Mouse (Mus musculus): ENCODE data around the gene Slc29a1. TPM values are rescaled to one million over a fixed set of nuclear protein-coding genes. Genes with fewer than 3 reads are reported as not detected.
A peak's percentile ranks its signal among the peaks of the same experiment; 100 is the strongest.

Gene Slc29a1
- polyA plus RNA-seq, 1 experiment from 2014 or later, result 90.0 TPM

DNA sequence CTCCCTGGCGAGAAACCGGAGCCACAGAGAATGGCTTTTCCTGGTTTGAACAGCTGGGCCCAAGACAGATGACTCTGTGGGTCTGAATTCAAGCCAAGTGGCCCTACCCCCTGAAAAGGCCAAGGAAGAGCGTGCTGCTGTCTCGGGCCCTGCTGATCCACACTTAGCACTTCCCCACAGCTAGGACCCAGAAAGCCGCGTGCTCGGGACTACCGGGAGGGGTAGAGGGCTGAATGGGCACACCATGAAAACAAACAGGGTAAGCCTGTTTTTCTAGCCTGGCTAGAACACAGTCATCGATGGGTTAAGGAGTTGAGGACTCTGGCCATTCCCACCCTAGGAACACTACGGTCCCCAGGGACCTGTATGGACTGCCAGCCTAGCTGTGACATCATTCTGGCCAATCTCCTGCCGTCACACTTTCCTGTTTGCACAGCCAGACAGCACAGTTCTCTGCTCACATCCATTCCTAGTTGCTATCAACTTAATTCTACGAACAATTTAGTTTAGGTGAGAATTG is 18.4 kb downstream of the Slc29a1 start:
- Histone ChIP-seq H3K27me3 (ENCODE audit: control insufficient read depth, insufficient read depth, low read length) (no peaks in the 10 kb centered on the region), H3K9me3 (replicated peaks; ENCODE audit: control insufficient read depth, low read length) (no peaks in the 10 kb centered on the region), H3K4me3 (replicated peaks; ENCODE audit: low read length) (no peak overlapping the region), H3K4me1 (ENCODE audit: control insufficient read depth, insufficient read depth, low read length) (peaks cover 27% of the 10 kb centered on the region), H3K36me3 (ENCODE audit: control insufficient read depth, insufficient read depth, low read length) (no peaks in the 10 kb centered on the region), H3K27ac (ENCODE audit: low read length) (peak overlapping the region; percentile 74), H3K4me2 (ENCODE audit: low read depth, low read length) (peak overlapping the region; percentile 25), H3K9ac (ENCODE audit: low read length) (peak overlapping the region; percentile 32; the same call in 1 of the 2 replicates)
- 24% methylated on average over 12 of the region's 12 CpGs for WGBS
- peak; percentile 26; the same call in 1 of the 2 replicates for ATAC-seq (ENCODE audit: insufficient read depth, low FRiP score)

DNA sequence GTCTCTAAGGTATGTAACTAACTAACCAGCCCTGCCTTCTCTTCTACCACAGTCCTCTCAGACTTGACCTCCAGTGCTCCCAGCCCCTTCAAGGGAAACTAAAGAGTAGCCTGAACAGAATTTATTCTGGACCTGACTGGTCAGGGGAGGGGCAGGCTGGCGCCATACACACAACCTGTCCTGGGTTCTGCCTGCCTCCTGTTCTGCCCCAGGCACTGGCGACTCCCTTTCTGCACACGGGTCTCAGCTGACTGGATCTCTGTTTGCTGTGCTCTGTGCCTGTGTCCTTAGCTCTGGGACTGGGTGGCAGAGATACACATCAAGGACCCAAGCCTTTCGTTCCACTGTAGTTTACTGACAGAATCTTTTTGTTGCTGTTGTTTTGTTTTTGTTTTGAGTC is 19.9 kb downstream of the Slc29a1 start:
- WGBS, result 70% methylated on average over 4 of the region's 4 CpGs
- H3K4me3 ChIP-seq (replicated peaks; ENCODE audit: low read length), result no peak overlapping the region
- H3K9ac ChIP-seq (ENCODE audit: low read length), result no peak overlapping the region
- 0 out of 2 replicates have a peak overlapping the region, but pooled peaks have one; percentile 32 for H3K27ac ChIP-seq (ENCODE audit: low read length)
- H3K9me3 ChIP-seq (replicated peaks; ENCODE audit: control insufficient read depth, low read length), result no peaks in the 10 kb centered on the region
- H3K4me2 ChIP-seq (ENCODE audit: low read depth, low read length), result no peak overlapping the region
- peaks cover 19% of the 10 kb centered on the region for H3K4me1 ChIP-seq (ENCODE audit: control insufficient read depth, insufficient read depth, low read length)
- ATAC-seq (ENCODE audit: insufficient read depth, low FRiP score), result no peak
- no peaks in the 10 kb centered on the region for H3K27me3 ChIP-seq (ENCODE audit: control insufficient read depth, insufficient read depth, low read length)
- H3K36me3 ChIP-seq (ENCODE audit: control insufficient read depth, insufficient read depth, low read length), result no peaks in the 10 kb centered on the region

DNA sequence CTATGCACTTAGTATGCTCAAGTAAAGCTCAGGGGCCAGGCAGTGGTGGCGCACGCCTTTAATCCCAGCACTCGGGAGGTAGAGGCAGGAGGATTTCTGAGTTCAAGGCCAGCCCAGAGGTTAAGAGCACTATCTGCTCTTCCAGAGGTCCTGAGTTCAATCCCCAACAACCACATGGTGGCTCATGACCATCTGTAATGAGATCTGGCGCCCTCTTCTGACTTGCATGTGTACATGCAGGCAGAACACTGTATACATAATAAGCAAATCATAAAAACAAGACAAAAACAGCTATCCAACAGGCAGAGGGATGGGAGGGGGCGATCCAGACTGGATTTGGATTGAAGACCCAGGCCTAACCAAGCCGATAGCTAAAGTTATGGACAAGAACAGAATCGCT is 20.6 kb downstream of the Slc29a1 start:
- ATAC-seq (ENCODE audit: insufficient read depth, low FRiP score), result no peak
- Histone ChIP-seq H3K36me3 (ENCODE audit: control insufficient read depth, insufficient read depth, low read length) (no peaks in the 10 kb centered on the region), H3K9me3 (replicated peaks; ENCODE audit: control insufficient read depth, low read length) (no peaks in the 10 kb centered on the region), H3K4me2 (ENCODE audit: low read depth, low read length) (no peak overlapping the region), H3K4me3 (replicated peaks; ENCODE audit: low read length) (no peak overlapping the region), H3K9ac (ENCODE audit: low read length) (no peak overlapping the region), H3K27me3 (ENCODE audit: control insufficient read depth, insufficient read depth, low read length) (no peaks in the 10 kb centered on the region), H3K4me1 (ENCODE audit: control insufficient read depth, insufficient read depth, low read length) (peaks cover 18% of the 10 kb centered on the region), H3K27ac (ENCODE audit: low read length) (peak overlapping the region; percentile 89)
- 74% methylated on average over 7 of the region's 7 CpGs for WGBS

DNA sequence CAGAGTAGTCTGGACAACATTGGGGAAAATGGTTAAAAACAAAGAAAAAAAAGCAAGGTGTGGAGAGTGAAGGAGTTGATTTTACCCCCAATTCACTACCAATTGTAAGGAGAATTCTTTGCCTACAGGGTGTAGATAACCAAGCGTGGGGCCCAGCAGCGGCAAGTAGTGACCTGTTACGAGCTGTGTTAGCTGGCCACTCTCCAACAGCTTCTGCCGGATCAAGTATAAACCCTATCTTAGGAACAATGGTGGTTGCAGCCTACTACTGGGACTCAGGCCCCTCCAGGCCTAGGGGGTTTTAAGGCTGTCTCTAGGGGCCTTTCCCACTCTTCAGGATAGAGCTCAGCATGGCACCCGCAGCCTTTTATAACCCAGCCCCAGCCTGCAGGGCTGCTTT is 21.2 kb downstream of the Slc29a1 start:
- H3K9ac ChIP-seq (ENCODE audit: low read length), result no peak overlapping the region
- WGBS, result 41% methylated on average over 5 of the region's 5 CpGs
- peak overlapping the region; percentile 18; the same call in 1 of the 2 replicates for H3K4me2 ChIP-seq (ENCODE audit: low read depth, low read length)
- H3K27me3 ChIP-seq (ENCODE audit: control insufficient read depth, insufficient read depth, low read length), result no peaks in the 10 kb centered on the region
- ATAC-seq (ENCODE audit: insufficient read depth, low FRiP score), result no peak
- H3K9me3 ChIP-seq (replicated peaks; ENCODE audit: control insufficient read depth, low read length), result no peaks in the 10 kb centered on the region
- peak overlapping the region; percentile 89 for H3K27ac ChIP-seq (ENCODE audit: low read length)
- H3K4me3 ChIP-seq (replicated peaks; ENCODE audit: low read length), result no peak overlapping the region
- H3K4me1 ChIP-seq (ENCODE audit: control insufficient read depth, insufficient read depth, low read length), result peaks cover 18% of the 10 kb centered on the region
- no peaks in the 10 kb centered on the region for H3K36me3 ChIP-seq (ENCODE audit: control insufficient read depth, insufficient read depth, low read length)

DNA sequence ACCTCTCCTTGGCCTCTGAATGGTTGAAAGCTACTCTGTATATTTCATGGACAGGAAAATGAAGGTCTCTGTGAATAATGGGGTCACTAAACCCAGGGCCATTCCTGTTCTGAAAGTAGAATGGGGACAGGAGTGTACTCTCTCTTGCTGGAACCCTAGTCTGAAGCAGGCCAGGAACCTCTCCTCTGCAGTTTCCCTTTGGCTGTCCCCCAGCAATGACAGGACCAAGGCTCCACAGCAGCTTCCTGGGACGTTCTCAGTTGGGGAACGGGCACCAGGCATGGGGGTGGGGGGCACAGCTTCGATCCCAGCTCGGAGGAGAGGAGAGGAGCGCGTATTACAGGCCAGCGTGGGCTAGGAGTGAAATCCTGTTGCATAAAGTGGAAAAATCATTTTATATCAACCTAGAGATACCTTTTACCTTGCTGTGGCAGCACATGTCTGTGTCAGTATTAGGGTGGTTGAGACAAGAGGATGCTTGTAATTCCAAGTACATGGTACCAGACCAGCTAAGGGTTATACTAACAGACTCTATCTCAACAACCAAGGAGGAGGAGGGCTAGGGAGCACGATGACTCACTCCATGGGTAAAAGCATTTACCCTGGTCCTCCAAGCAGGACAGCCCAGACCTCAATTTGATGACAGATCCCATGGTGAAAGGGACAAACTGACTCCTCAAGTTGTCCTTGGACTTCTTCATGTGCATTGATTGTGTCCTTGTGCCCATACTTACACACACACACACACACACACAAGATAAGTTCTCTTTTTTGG is 24.1 kb downstream of the Slc29a1 start:
- H3K9ac ChIP-seq (ENCODE audit: low read length), result peak overlapping the region; percentile 95; the same call in 1 of the 2 replicates
- H3K36me3 ChIP-seq (ENCODE audit: control insufficient read depth, insufficient read depth, low read length), result peaks cover 16% of the 10 kb centered on the region
- H3K27me3 ChIP-seq (ENCODE audit: control insufficient read depth, insufficient read depth, low read length), result no peaks in the 10 kb centered on the region
- 89% methylated on average over 8 of the region's 8 CpGs for WGBS
- no peak for ATAC-seq (ENCODE audit: insufficient read depth, low FRiP score)
- peak overlapping the region; percentile 99 for H3K27ac ChIP-seq (ENCODE audit: low read length)
- no peak overlapping the region for H3K4me3 ChIP-seq (replicated peaks; ENCODE audit: low read length)
- peaks cover 17% of the 10 kb centered on the region for H3K4me1 ChIP-seq (ENCODE audit: control insufficient read depth, insufficient read depth, low read length)
- no peak overlapping the region for H3K4me2 ChIP-seq (ENCODE audit: low read depth, low read length)
- H3K9me3 ChIP-seq (replicated peaks; ENCODE audit: control insufficient read depth, low read length), result no peaks in the 10 kb centered on the region

DNA sequence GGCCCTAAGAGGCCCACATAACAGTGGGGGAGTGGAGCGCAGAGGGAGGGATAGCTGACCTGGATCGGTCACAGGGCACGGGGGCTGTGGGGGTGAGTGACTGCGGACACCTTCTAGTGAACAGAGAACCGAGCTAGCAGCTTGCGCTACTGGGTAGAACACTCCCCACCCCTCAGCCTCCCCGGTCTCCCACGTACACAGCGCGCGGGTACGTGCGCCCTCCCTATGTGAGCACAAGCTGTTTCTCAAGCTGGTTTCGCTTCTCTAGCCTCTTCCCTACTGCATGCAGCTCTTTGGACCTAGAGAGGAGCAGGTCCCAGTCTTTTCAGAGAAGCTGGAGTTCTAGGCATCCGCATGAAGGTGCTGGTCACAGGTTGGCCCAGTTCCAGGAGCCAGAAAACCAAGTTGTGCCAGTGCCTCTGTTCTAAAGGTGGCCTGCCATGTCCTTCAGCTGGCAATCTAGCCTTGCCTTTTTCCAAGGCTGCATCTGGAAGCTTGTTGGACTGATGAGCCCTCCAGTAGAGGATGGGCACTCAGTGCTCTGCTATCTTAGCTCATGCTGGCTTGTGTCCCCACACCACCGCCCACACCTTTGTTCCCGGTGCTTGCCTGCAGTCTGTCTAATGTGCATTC is 25.2 kb downstream of the Slc29a1 start:
- Histone ChIP-seq H3K27me3 (ENCODE audit: control insufficient read depth, insufficient read depth, low read length) (no peaks in the 10 kb centered on the region), H3K4me2 (ENCODE audit: low read depth, low read length) (peak overlapping the region; percentile 81), H3K4me3 (replicated peaks; ENCODE audit: low read length) (peak overlapping the region; percentile 100), H3K9ac (ENCODE audit: low read length) (peak overlapping the region; percentile 95), H3K4me1 (ENCODE audit: control insufficient read depth, insufficient read depth, low read length) (peaks cover 24% of the 10 kb centered on the region), H3K36me3 (ENCODE audit: control insufficient read depth, insufficient read depth, low read length) (peaks cover 25% of the 10 kb centered on the region), H3K9me3 (replicated peaks; ENCODE audit: control insufficient read depth, low read length) (no peaks in the 10 kb centered on the region), H3K27ac (ENCODE audit: low read length) (peak overlapping the region; percentile 99)
- 4% methylated on average over 17 of the region's 17 CpGs for WGBS
- ATAC-seq (ENCODE audit: insufficient read depth, low FRiP score), result peak; percentile 69

DNA sequence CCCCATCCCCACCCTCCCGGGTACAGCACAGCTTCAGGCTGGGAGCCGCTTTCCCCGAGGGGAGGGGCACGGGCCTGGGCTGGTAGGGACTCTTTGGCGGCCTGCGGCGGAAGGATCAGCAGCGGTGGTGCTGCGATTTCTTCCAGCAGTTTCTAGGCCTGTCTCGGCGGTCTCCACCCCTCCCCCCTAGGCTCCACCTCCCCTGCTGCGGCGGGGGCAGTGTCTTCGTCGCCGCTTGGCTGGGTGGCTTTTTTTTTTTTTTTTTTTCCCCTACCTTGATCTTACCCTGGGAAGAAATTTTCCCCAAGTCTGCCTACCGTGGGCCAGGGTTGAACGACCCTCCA is 25.7 kb downstream of the Slc29a1 start:
- H3K4me2 ChIP-seq (ENCODE audit: low read depth, low read length), result peak overlapping the region; percentile 81
- peak overlapping the region; percentile 95 for H3K9ac ChIP-seq (ENCODE audit: low read length)
- H3K4me1 ChIP-seq (ENCODE audit: control insufficient read depth, insufficient read depth, low read length), result peaks cover 24% of the 10 kb centered on the region
- 0% methylated on average over 18 of the region's 18 CpGs for WGBS
- no peaks in the 10 kb centered on the region for H3K27me3 ChIP-seq (ENCODE audit: control insufficient read depth, insufficient read depth, low read length)
- H3K36me3 ChIP-seq (ENCODE audit: control insufficient read depth, insufficient read depth, low read length), result peaks cover 30% of the 10 kb centered on the region
- peak; percentile 77 for ATAC-seq (ENCODE audit: insufficient read depth, low FRiP score)
- H3K4me3 ChIP-seq (replicated peaks; ENCODE audit: low read length), result peak overlapping the region; percentile 100
- peak overlapping the region; percentile 99 for H3K27ac ChIP-seq (ENCODE audit: low read length)
- H3K9me3 ChIP-seq (replicated peaks; ENCODE audit: control insufficient read depth, low read length), result no peaks in the 10 kb centered on the region

DNA sequence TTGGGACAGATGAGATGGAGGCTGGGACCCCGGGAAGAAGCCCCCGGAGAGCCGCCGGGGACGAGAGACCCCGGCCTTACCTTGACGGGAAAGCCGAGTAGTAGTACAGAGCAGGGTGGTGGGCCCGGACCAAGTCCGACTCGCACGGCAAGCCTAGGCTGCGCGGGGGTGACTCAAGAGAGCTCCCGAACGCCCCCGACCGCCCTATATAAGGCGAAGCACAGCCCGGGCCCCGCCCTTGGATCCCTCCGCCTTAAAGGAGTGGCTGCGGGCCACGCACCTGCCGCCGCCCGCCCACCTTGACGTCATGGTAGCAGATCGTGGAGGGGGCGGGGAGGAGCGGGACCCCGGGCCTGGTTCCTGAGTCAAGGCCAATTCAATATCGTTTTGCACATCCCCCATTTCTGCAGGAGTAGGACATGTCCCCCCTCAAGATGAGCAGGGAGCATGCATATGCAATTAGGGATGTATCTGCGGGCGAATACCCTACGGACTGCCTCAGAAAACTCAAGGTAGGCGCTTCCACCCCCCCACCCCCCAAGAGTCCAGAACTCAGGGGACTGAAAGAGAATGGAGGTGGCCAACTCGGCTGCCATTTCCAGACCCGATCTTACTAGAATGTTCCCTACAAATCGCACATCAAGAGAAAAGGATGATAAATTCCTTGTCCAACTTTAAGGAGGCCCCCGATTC is 26.2 kb downstream of the Slc29a1 start, which contains the start of gene Hsp90ab1:
Gene Hsp90ab1 (minus strand): TSS at position 185 of the 693 bp plus-strand sequence.
- WGBS, result 1% methylated on average over 40 of the region's 41 CpGs
- Histone ChIP-seq H3K4me2 (ENCODE audit: low read depth, low read length) (peak within 1 kb of the TSS; percentile 86), H3K9ac (ENCODE audit: low read length) (peak within 1 kb of the TSS; percentile 100), H3K27me3 (ENCODE audit: control insufficient read depth, insufficient read depth, low read length) (no peaks in the 10 kb centered on the region), H3K9me3 (replicated peaks; ENCODE audit: control insufficient read depth, low read length) (no peaks in the 10 kb centered on the region), H3K27ac (ENCODE audit: low read length) (peak within 1 kb of the TSS; percentile 99), H3K4me1 (ENCODE audit: control insufficient read depth, insufficient read depth, low read length) (peaks cover 24% of the 10 kb centered on the region), H3K36me3 (ENCODE audit: control insufficient read depth, insufficient read depth, low read length) (peaks cover 35% of the 10 kb centered on the region), H3K4me3 (replicated peaks; ENCODE audit: low read length) (peak within 1 kb of the TSS; percentile 100)
- ATAC-seq (ENCODE audit: insufficient read depth, low FRiP score), result peak; percentile 84

Data from stomach, embryonic 16.5 days (tissue).